Mouse (Mus musculus) CH12.LX (cell line): ENCODE measurements at regions not wholly inside any gene's neighbourhood (a gene's known extent, or its start where the extent isn't known, plus 50 kb on each side); places are given as distances from the start of the nearest gene placed in this dataset.
A peak's percentile ranks its signal among the peaks of the same experiment; 100 is the strongest.

ENCODE experiments used
- DNase-seq: peaks from one replicate; pipeline ENCODE4 v3.0.0-alpha.2; 2013; ENCODE audit errors: extremely low read depth
- H3K27ac ChIP-seq: 2 replicates; pipeline ENCODE4 v1.5.1; 2012; ENCODE audit warnings: low read depth, mild to moderate bottlenecking, control low read depth, moderate library complexity; ENCODE audit not compliant: insufficient read depth
- H3K27me3 ChIP-seq: replicated peaks from 2 replicates; pipeline ENCODE3; 2012; ENCODE audit warnings: inconsistent platforms
- H3K36me3 ChIP-seq, 2 experiments: replicated peaks in 1 of 2; 2 replicates each; pipeline versions ENCODE3 to v1.6.1; 2012; ENCODE audit warnings: inconsistent platforms in 1 of 2, low read length in 1 of 2, mild to moderate bottlenecking in 1 of 2, mixed read lengths in 1 of 2, moderate library complexity in 1 of 2; ENCODE audit not compliant: control insufficient read depth in 1 of 2, insufficient read depth in 1 of 2
- H3K4me1 ChIP-seq, 2 experiments: 2 replicates each; pipeline ENCODE4 v1.6.1; 2012; ENCODE audit warnings: inconsistent platforms in 1 of 2, moderate library complexity in 1 of 2; ENCODE audit not compliant: insufficient read depth in 2 of 2, control insufficient read depth in 1 of 2
- H3K4me2 ChIP-seq: 2 replicates; pipeline ENCODE4 v1.6.1; 2012; ENCODE audit warnings: low read depth, mild to moderate bottlenecking, control low read depth; ENCODE audit not compliant: poor library complexity, insufficient read depth, severe bottlenecking
- H3K4me3 ChIP-seq, 3 experiments: fragments of 150-350 bp in 1 of 3; sonication (generic) in 1 of 3; replicated peaks in 1 of 3; 2 replicates each; pipeline versions ENCODE3 to v1.5.1; 2011 to 2012; ENCODE audit warnings: low read depth in 2 of 3, low read length in 2 of 3, mild to moderate bottlenecking in 2 of 3, moderate library complexity in 2 of 3, control low read depth in 1 of 3, improper control_type of control experiment in 1 of 3, inconsistent platforms in 1 of 3, mixed read lengths in 1 of 3; ENCODE audit not compliant: poor library complexity in 1 of 3
- H3K79me2 ChIP-seq: replicated peaks from 2 replicates; pipeline ENCODE4 v1.6.1; 2012; ENCODE audit warnings: mild to moderate bottlenecking, moderate library complexity; ENCODE audit not compliant: control insufficient read depth, poor library complexity, insufficient read depth, severe bottlenecking; ENCODE audit errors: extremely low read depth
- H3K9ac ChIP-seq: 2 replicates; pipeline ENCODE4 v1.6.1; 2012; ENCODE audit warnings: low read depth, mild to moderate bottlenecking, control low read depth, moderate library complexity; ENCODE audit not compliant: insufficient read depth
- H3K9me3 ChIP-seq: replicated peaks from 2 replicates; pipeline ENCODE3; 2012; ENCODE audit warnings: low read length, inconsistent platforms, mixed read lengths
- BHLHE40 ChIP-seq: IDR thresholded peaks from 2 replicates; pipeline ENCODE4 v1.6.1; 2011; ENCODE audit warnings: mild to moderate bottlenecking, low read depth, low read length, improper control_type of control experiment
- CHD1 ChIP-seq: IDR thresholded peaks from 2 replicates; pipeline ENCODE4 v1.6.1; 2012; ENCODE audit warnings: low read depth, low read length, improper control_type of control experiment, inconsistent platforms
- CHD2 ChIP-seq: IDR thresholded peaks from 2 replicates; pipeline ENCODE4 v1.6.1; 2011; ENCODE audit warnings: low read length, improper control_type of control experiment
- CTCF ChIP-seq, 2 experiments: IDR thresholded peaks in 1 of 2; conservative IDR thresholded peaks in 1 of 2; 2 replicates each; pipeline ENCODE4 v1.5.1; 2011 to 2012; ENCODE audit warnings: low read depth in 2 of 2, low read length in 2 of 2, improper control_type of control experiment in 1 of 2, inconsistent platforms in 1 of 2, mild to moderate bottlenecking in 1 of 2, moderate library complexity in 1 of 2
- ELF1 ChIP-seq: IDR thresholded peaks from 2 replicates; pipeline ENCODE4 v1.6.1; 2014; ENCODE audit warnings: low read depth, mild to moderate bottlenecking, inconsistent platforms, low read length, improper control_type of control experiment
- EP300 ChIP-seq: IDR thresholded peaks from 2 replicates; pipeline ENCODE4 v1.6.1; 2011; ENCODE audit warnings: low read length, improper control_type of control experiment
- ETS1 ChIP-seq: conservative IDR thresholded peaks from 2 replicates; pipeline ENCODE4 v1.6.1; 2012; ENCODE audit warnings: low read depth, mild to moderate bottlenecking, inconsistent platforms, low read length, improper control_type of control experiment, moderate library complexity
- GABPA ChIP-seq: IDR thresholded peaks from 2 replicates; pipeline ENCODE4 v1.6.1; 2012; ENCODE audit warnings: low read depth, low read length, improper control_type of control experiment, inconsistent platforms; ENCODE audit not compliant: insufficient replicate concordance
- HCFC1 ChIP-seq: IDR thresholded peaks from 2 replicates; pipeline ENCODE4 v1.6.1; 2012; ENCODE audit warnings: low read depth, mild to moderate bottlenecking, inconsistent platforms, low read length, improper control_type of control experiment
- IRF4 ChIP-seq: IDR thresholded peaks from 2 replicates; pipeline ENCODE4 v1.6.1; 2014; ENCODE audit warnings: low read depth, mild to moderate bottlenecking, inconsistent platforms, low read length, improper control_type of control experiment
- JUN ChIP-seq: IDR thresholded peaks from 2 replicates; pipeline ENCODE4 v1.6.1; 2011; ENCODE audit warnings: low read depth, mild to moderate bottlenecking, low read length, improper control_type of control experiment, moderate library complexity; ENCODE audit not compliant: insufficient read depth
- MAFK ChIP-seq: IDR thresholded peaks from 2 replicates; pipeline ENCODE4 v1.6.1; 2011; ENCODE audit warnings: low read length, improper control_type of control experiment; ENCODE audit not compliant: insufficient replicate concordance
- MAX ChIP-seq: IDR thresholded peaks from 2 replicates; pipeline ENCODE4 v1.6.1; 2011; ENCODE audit warnings: low read length, improper control_type of control experiment
- MAZ ChIP-seq: IDR thresholded peaks from 2 replicates; pipeline ENCODE4 v1.6.1; 2012; ENCODE audit warnings: low read depth, mild to moderate bottlenecking, inconsistent platforms, low read length, improper control_type of control experiment, moderate library complexity
- MEF2A ChIP-seq: IDR thresholded peaks from 2 replicates; pipeline ENCODE4 v1.6.1; 2014; ENCODE audit warnings: low read depth, mild to moderate bottlenecking, inconsistent platforms, low read length, improper control_type of control experiment, borderline replicate concordance
- MXI1 ChIP-seq: IDR thresholded peaks from 2 replicates; pipeline ENCODE4 v1.6.1; 2011; ENCODE audit warnings: mild to moderate bottlenecking, low read depth, low read length, improper control_type of control experiment
- MYC ChIP-seq: IDR thresholded peaks from 2 replicates; pipeline ENCODE4 v1.6.1; 2011; ENCODE audit warnings: low read depth, mild to moderate bottlenecking, improper control_type of control experiment, low read length
- NELFE ChIP-seq: IDR thresholded peaks from 2 replicates; pipeline ENCODE4 v1.6.1; 2011; ENCODE audit warnings: low read depth, low read length, improper control_type of control experiment
- POLR2A ChIP-seq: IDR thresholded peaks from 2 replicates; pipeline ENCODE4 v1.6.1; 2011; ENCODE audit warnings: low read depth, mild to moderate bottlenecking, improper control_type of control experiment, low read length
- RAD21 ChIP-seq: IDR thresholded peaks from 2 replicates; pipeline ENCODE4 v1.6.1; 2011; ENCODE audit warnings: low read depth, mild to moderate bottlenecking, low read length, improper control_type of control experiment, moderate library complexity
- RCOR1 ChIP-seq: conservative IDR thresholded peaks from 2 replicates; pipeline ENCODE4 v1.6.1; 2012; ENCODE audit warnings: low read depth, mild to moderate bottlenecking, inconsistent platforms, low read length, improper control_type of control experiment
- SIN3A ChIP-seq: IDR thresholded peaks from 2 replicates; pipeline ENCODE4 v1.6.1; 2012; ENCODE audit warnings: low read length, improper control_type of control experiment, inconsistent platforms
- SMC3 ChIP-seq: IDR thresholded peaks from 2 replicates; pipeline ENCODE4 v1.6.1; 2011; ENCODE audit warnings: low read depth, low read length, improper control_type of control experiment
- TBP ChIP-seq: conservative IDR thresholded peaks from 2 replicates; pipeline ENCODE4 v1.6.1; 2011; ENCODE audit warnings: low read depth, low read length, improper control_type of control experiment
- TCF12 ChIP-seq: IDR thresholded peaks from 2 replicates; pipeline ENCODE4 v1.6.1; 2014; ENCODE audit warnings: low read depth, mild to moderate bottlenecking, inconsistent platforms, low read length, improper control_type of control experiment
- UBTF ChIP-seq: IDR thresholded peaks from 2 replicates; pipeline ENCODE4 v1.6.1; 2012; ENCODE audit warnings: low read depth, mild to moderate bottlenecking, inconsistent platforms, low read length, improper control_type of control experiment, moderate library complexity
- USF1 ChIP-seq: IDR thresholded peaks from 2 replicates; pipeline ENCODE4 v1.6.1; 2014; ENCODE audit warnings: low read depth, mild to moderate bottlenecking, inconsistent platforms, low read length, improper control_type of control experiment
- USF2 ChIP-seq: conservative IDR thresholded peaks from 2 replicates; pipeline ENCODE4 v1.6.1; 2011; ENCODE audit warnings: low read depth, low read length, improper control_type of control experiment
- ZC3H11A ChIP-seq: IDR thresholded peaks from 2 replicates; pipeline ENCODE4 v1.6.1; 2012; ENCODE audit warnings: low read depth, mild to moderate bottlenecking, inconsistent platforms, low read length, improper control_type of control experiment
- ZKSCAN1 ChIP-seq: IDR thresholded peaks from 2 replicates; pipeline ENCODE4 v1.6.1; 2012; ENCODE audit warnings: low read depth, inconsistent platforms, low read length, improper control_type of control experiment, borderline replicate concordance
- ZMIZ1 ChIP-seq: IDR thresholded peaks from 2 replicates; pipeline ENCODE4 v1.6.1; 2012; ENCODE audit warnings: low read depth, mild to moderate bottlenecking, inconsistent platforms, low read length, improper control_type of control experiment
- ZNF384 ChIP-seq: IDR thresholded peaks from 2 replicates; pipeline ENCODE4 v1.6.1; 2012; ENCODE audit warnings: low read depth, low read length, improper control_type of control experiment, inconsistent platforms
- dilution Hi-C: fragments of 300-500 bp; cut with MboI; formaldehyde crosslinking; loops from 2 replicates; pipeline ENCODE4 v1.14.3; 2020; ENCODE audit warnings: low sequenced_read_pairs; ENCODE audit not compliant: extremely low pct_unique_long_range_greater_than_20kb, extremely low pct_ligation_motif_present
- in situ Hi-C: fragments of 300-500 bp; cut with MboI; formaldehyde crosslinking; loops from 3 replicates; pipeline ENCODE4 v1.14.3; 2019; ENCODE audit warnings: low sequenced_read_pairs, low pct_ligation_motif_present, low pct_unique_long_range_greater_than_20kb, mixed read lengths

GRCm38 (mm10) chr11:54187377-54187776 is 62.1 kb downstream of the Csf2 start:
- in situ Hi-C loops (loop anchor here (5.0 kb wide), 1 partner anchor 35 kb away; no protein-coding TSS in a partner anchor), dilution Hi-C loops (no loop called here)
- DNase-seq, result no peak
- Histone ChIP-seq H3K4me2 (no peak overlapping the region), H3K9ac (no peak overlapping the region), H3K27ac (no peak overlapping the region), H3K4me1 (peaks cover 30 to 47% of the 10 kb centered on the region in 2 experiments), H3K36me3 (no peaks in the 10 kb centered on the region), H3K4me3 (no peak overlapping the region), H3K9me3 (no peaks in the 10 kb centered on the region), H3K79me2 (no peaks in the 10 kb centered on the region), H3K27me3 (peaks cover 2% of the 10 kb centered on the region)
- TF ChIP-seq USF1 (no peak), BHLHE40 (no peak), ZMIZ1 (no peak), ELF1 (no peak)
- TF ChIP-seq, all 38 proteins: peak for 0

GRCm38 (mm10) chr11:54185710-54186325 is 63.6 kb downstream of the Csf2 start:
- in situ Hi-C loops (loop anchor here (5.0 kb wide), 1 partner anchor 34 kb away; no protein-coding TSS in a partner anchor), dilution Hi-C loops (no loop called here)
- Histone ChIP-seq H3K4me2 (peak overlapping the region; percentile 77), H3K27ac (no peak overlapping the region), H3K4me3 (no peak overlapping the region), H3K79me2 (no peaks in the 10 kb centered on the region), H3K27me3 (peaks cover 2% of the 10 kb centered on the region), H3K4me1 (peaks cover 37 to 57% of the 10 kb centered on the region in 2 experiments), H3K36me3 (no peaks in the 10 kb centered on the region), H3K9me3 (no peaks in the 10 kb centered on the region), H3K9ac (no peak overlapping the region)
- DNase-seq, result peak; percentile 61
- peak; percentile 1; the same call in 1 of the 2 replicates for TF ChIP-seq SMC3
- TF ChIP-seq CTCF (conservative IDR thresholded peaks at IDR 0.05 in 1 of 2, IDR thresholded peaks at IDR 0.05 in 1 of 2; ENCODE audit: low read depth in 2 of 2, low read length in 2 of 2), result no peak
- no peak for TF ChIP-seq HCFC1
- no peak; the same call in 1 of the 2 replicates for TF ChIP-seq ZNF384
- TF ChIP-seq USF1, result no peak
- TF ChIP-seq RCOR1, result peak; percentile 82; the same call in 1 of the 2 replicates
- no peak for TF ChIP-seq TBP
- peak; percentile 66; the same call in 1 of the 2 replicates for TF ChIP-seq CHD2
- TF ChIP-seq IRF4, result peak; percentile 98
- no peak for TF ChIP-seq POLR2A
- peak; percentile 64; the same call in 1 of the 2 replicates for TF ChIP-seq MAFK
- peak; percentile 87 for TF ChIP-seq JUN
- 0 out of 2 replicates have a peak, but pooled peaks have one; percentile 58 for TF ChIP-seq CHD1
- TF ChIP-seq EP300, result peak; percentile 92
- peak; percentile 91 for TF ChIP-seq MEF2A
- TF ChIP-seq MXI1, result no peak
- no peak for TF ChIP-seq USF2
- TF ChIP-seq SIN3A, result no peak
- TF ChIP-seq MAZ, result 0 out of 2 replicates have a peak, but pooled peaks have one; percentile 48
- TF ChIP-seq ZKSCAN1, result no peak
- no peak for TF ChIP-seq RAD21
- TF ChIP-seq TCF12, result peak; percentile 68; the same call in 1 of the 2 replicates
- no peak for TF ChIP-seq NELFE
- no peak for TF ChIP-seq MAX
- TF ChIP-seq ELF1, result no peak
- 0 out of 2 replicates have a peak, but pooled peaks have one; percentile 40 for TF ChIP-seq MYC
- no peak for TF ChIP-seq ZC3H11A
- no peak for TF ChIP-seq UBTF
- TF ChIP-seq GABPA, result no peak
- TF ChIP-seq BHLHE40, result peak; percentile 85
- TF ChIP-seq ETS1, result peak; percentile 82; the same call in 1 of the 2 replicates
